ENCODE assay signal across 8 mouse cellular contexts in genomic region chr11:101984054-101985025, GRCm38 (mm10). TPM values are rescaled to one million over a fixed set of nuclear protein-coding genes. Genes with fewer than 3 reads are reported as not detected.
A peak's percentile ranks its signal among the peaks of the same experiment; 100 is the strongest.
DNase-seq lines count a peak whose midpoint lies in the region; ATAC-seq and TF ChIP-seq lines count a peak whose summit lies in the region.

Cfap97d1 (plus strand) TSS chr11:101984279.

- H3K9me3 ChIP-seq in heart, embryonic 10.5 days: no peaks in the 10 kb centered on the region
- H3K9me3 ChIP-seq in kidney, embryonic 15.5 days (replicated peaks): no peaks in the 10 kb centered on the region
- H3K9me3 ChIP-seq in limb, embryonic 15.5 days: no peaks in the 10 kb centered on the region
- H3K9me3 ChIP-seq in midbrain, postnatal 0 days (ENCODE audit: low read length): no peaks in the 10 kb centered on the region

- H3K4me1 ChIP-seq in embryonic fibroblast, embryonic 13.5 days (ENCODE audit: control insufficient read depth, insufficient read depth, low read length): peaks cover 7% of the 10 kb centered on the region
- H3K4me1 ChIP-seq in heart, embryonic 10.5 days: peaks cover 34% of the 10 kb centered on the region
- peaks cover 58% of the 10 kb centered on the region for H3K4me1 ChIP-seq in kidney, embryonic 15.5 days
- peaks cover 28% of the 10 kb centered on the region for H3K4me1 ChIP-seq in limb, embryonic 15.5 days
- H3K4me1 ChIP-seq in midbrain, postnatal 0 days (ENCODE audit: insufficient read depth, low read length): peaks cover 8% of the 10 kb centered on the region; the same call in 1 of the 2 replicates

- peak within 1 kb of the TSS; percentile 46 for H3K9ac ChIP-seq in kidney, embryonic 15.5 days
- H3K9ac ChIP-seq in limb, embryonic 15.5 days: peak within 1 kb of the TSS; percentile 70
- peak within 1 kb of the TSS; percentile 79 for H3K9ac ChIP-seq in midbrain, postnatal 0 days (replicated peaks; ENCODE audit: low read length, poor library complexity, severe bottlenecking)

- H3K27me3 ChIP-seq in heart, embryonic 10.5 days (ENCODE audit: insufficient read depth, poor library complexity, severe bottlenecking): peaks cover 22% of the 10 kb centered on the region
- H3K27me3 ChIP-seq in kidney, embryonic 15.5 days: peaks cover 18% of the 10 kb centered on the region
- peaks cover 3% of the 10 kb centered on the region; the same call in 1 of the 2 replicates for H3K27me3 ChIP-seq in limb, embryonic 15.5 days
- H3K27me3 ChIP-seq in midbrain, postnatal 0 days (ENCODE audit: insufficient read depth, low read length): no peaks in the 10 kb centered on the region

- DNase-seq in A20 (ENCODE audit: low read depth, low spot score): peak; percentile 90
- DNase-seq in brain, adult 2 months (ENCODE audit: low read depth, low spot score): peak; percentile 99
- DNase-seq in heart, embryonic 10.5 days (ENCODE audit: low spot score): peak; percentile 98
- peak; percentile 98 for DNase-seq in midbrain, postnatal 0 days (ENCODE audit: low spot score)
- peak; percentile 43 to 75 for DNase-seq in spleen, postnatal 10 days (ENCODE audit: low spot score in 2 of 2)

- TF ChIP-seq POLR2A in embryonic fibroblast, embryonic 13.5 days (IDR thresholded peaks at IDR 0.05; ENCODE audit: low read depth, low read length): peak; percentile 79

- WGBS in heart, embryonic 10.5 days: under 1% methylated on average over 71 of the region's 71 CpGs
- under 1% methylated on average over 71 of the region's 71 CpGs for WGBS in kidney, embryonic 15.5 days
- 1% methylated on average over 69 of the region's 71 CpGs for WGBS in limb, embryonic 15.5 days
- WGBS in midbrain, postnatal 0 days: under 1% methylated on average over 60 of the region's 71 CpGs

- H3K4me2 ChIP-seq in kidney, embryonic 15.5 days: peak within 1 kb of the TSS; percentile 93
- peak within 1 kb of the TSS; percentile 92 for H3K4me2 ChIP-seq in limb, embryonic 15.5 days
- H3K4me2 ChIP-seq in midbrain, postnatal 0 days (ENCODE audit: low read depth, low read length, poor library complexity, severe bottlenecking): peak within 1 kb of the TSS; percentile 70

- 0 out of 2 replicates have a peak within 1 kb of the TSS, but pooled peaks have one; percentile 19 for H3K27ac ChIP-seq in embryonic fibroblast, embryonic 13.5 days (ENCODE audit: insufficient read depth, low read length)
- peak within 1 kb of the TSS; percentile 96 for H3K27ac ChIP-seq in heart, embryonic 10.5 days
- H3K27ac ChIP-seq in kidney, embryonic 15.5 days: peak within 1 kb of the TSS; percentile 93
- peak within 1 kb of the TSS; percentile 84 for H3K27ac ChIP-seq in limb, embryonic 15.5 days
- H3K27ac ChIP-seq in midbrain, postnatal 0 days (ENCODE audit: low read depth, low read length): peak within 1 kb of the TSS; percentile 77

- H3K36me3 ChIP-seq in heart, embryonic 10.5 days: peaks cover 26% of the 10 kb centered on the region
- H3K36me3 ChIP-seq in kidney, embryonic 15.5 days: peaks cover 19% of the 10 kb centered on the region
- H3K36me3 ChIP-seq in limb, embryonic 15.5 days: peaks cover 13% of the 10 kb centered on the region; the same call in 1 of the 2 replicates
- peaks cover 8% of the 10 kb centered on the region; the same call in 1 of the 2 replicates for H3K36me3 ChIP-seq in midbrain, postnatal 0 days (ENCODE audit: insufficient read depth, low read length)

- H3K4me3 ChIP-seq in embryonic fibroblast, embryonic 13.5 days (ENCODE audit: insufficient read depth, low read length): peak within 1 kb of the TSS; percentile 74
- peak within 1 kb of the TSS; percentile 87 for H3K4me3 ChIP-seq in heart, embryonic 10.5 days
- H3K4me3 ChIP-seq in kidney, embryonic 15.5 days (replicated peaks): peak within 1 kb of the TSS; percentile 60
- H3K4me3 ChIP-seq in limb, embryonic 15.5 days: peak within 1 kb of the TSS; percentile 68
- peak within 1 kb of the TSS; percentile 49 for H3K4me3 ChIP-seq in midbrain, postnatal 0 days (ENCODE audit: low read depth, low read length)

- no peak for TF ChIP-seq CTCF in embryonic fibroblast, embryonic 13.5 days (IDR thresholded peaks at IDR 0.05; ENCODE audit: borderline replicate concordance, insufficient read depth, low read length)
- TF ChIP-seq CTCF in midbrain, postnatal 0 days (IDR thresholded peaks at IDR 0.05): no peak; the same call in 1 of the 2 replicates

- ATAC-seq in kidney, embryonic 15.5 days (replicated peaks; ENCODE audit: low FRiP score): peak; percentile 86
- peak; percentile 68 for ATAC-seq in limb, embryonic 15.5 days (ENCODE audit: insufficient number of reproducible peaks, low FRiP score, low TSS enrichment, low read depth)
- peak; percentile 89 for ATAC-seq in midbrain, postnatal 0 days (ENCODE audit: low FRiP score)

RNA-seq across cellular contexts. Expression of gene Cfap97d1, which starts in this region (rescaled TPM):
- not detected in 2 replicates for polyA plus RNA-seq in embryonic fibroblast, embryonic 13.5 days (2011; ENCODE audit: insufficient read length, low read depth, missing spikeins)
- not detected in 2 replicates for polyA plus RNA-seq in heart, embryonic 10.5 days (2016; fragmentation: Nextera tagmentation; extraction: Ambion mirVana)
- polyA plus RNA-seq in kidney, embryonic 15.5 days (2015; fragmentation: Nextera tagmentation; extraction: Ambion mirVana): not detected in 2 replicates
- not detected in 2 replicates for polyA plus RNA-seq in limb, embryonic 15.5 days (2015; fragmentation: Nextera tagmentation; extraction: Ambion mirVana)
- not detected in 2 replicates for total RNA-seq in midbrain, postnatal 0 days (2014; rRNA removed)
- polyA plus RNA-seq in midbrain, postnatal 0 days (2015; fragmentation: Nextera tagmentation; extraction: Ambion mirVana): not detected in 2 replicates

Comparison
In these comparisons a context has a peak if more than half of its experiments do, and no peak if none do; other contexts are left out.
1. Peak in every context shown above with its lines: DNase-seq, ATAC-seq, H3K4me3 ChIP-seq and H3K27ac ChIP-seq.
2. Peak in DNase-seq, H3K4me3 ChIP-seq and H3K27ac ChIP-seq in heart, embryonic 10.5 days; RNA of the gene not detected or under 1 TPM.
3. Peak in ATAC-seq, H3K4me3 ChIP-seq, H3K27ac ChIP-seq, H3K9ac ChIP-seq and H3K4me2 ChIP-seq in kidney, embryonic 15.5 days; RNA of the gene not detected or under 1 TPM.
4. Peak in ATAC-seq, H3K4me3 ChIP-seq, H3K27ac ChIP-seq, H3K9ac ChIP-seq and H3K4me2 ChIP-seq in limb, embryonic 15.5 days; RNA of the gene not detected or under 1 TPM.
5. Peak in DNase-seq, ATAC-seq, H3K4me3 ChIP-seq, H3K27ac ChIP-seq, H3K9ac ChIP-seq and H3K4me2 ChIP-seq in midbrain, postnatal 0 days; RNA of the gene not detected or under 1 TPM.
6. H3K27ac ChIP-seq: peak in every context shown above with its lines; median percentile 96 in heart, embryonic 10.5 days; 93 in kidney, embryonic 15.5 days; 84 in limb, embryonic 15.5 days; 77 in midbrain, postnatal 0 days; 19 in embryonic fibroblast, embryonic 13.5 days.